Mouse (Mus musculus): ENCODE data around the gene Ppm1b.
A peak's percentile ranks its signal among the peaks of the same experiment; 100 is the strongest.

Gene Ppm1b

GRCm38 (mm10) chr17:85072383-85072782 is 115.8 kb downstream of the Ppm1b start:
- peak; percentile 8 for DNase-seq (ENCODE audit: low spot score)

DNA sequence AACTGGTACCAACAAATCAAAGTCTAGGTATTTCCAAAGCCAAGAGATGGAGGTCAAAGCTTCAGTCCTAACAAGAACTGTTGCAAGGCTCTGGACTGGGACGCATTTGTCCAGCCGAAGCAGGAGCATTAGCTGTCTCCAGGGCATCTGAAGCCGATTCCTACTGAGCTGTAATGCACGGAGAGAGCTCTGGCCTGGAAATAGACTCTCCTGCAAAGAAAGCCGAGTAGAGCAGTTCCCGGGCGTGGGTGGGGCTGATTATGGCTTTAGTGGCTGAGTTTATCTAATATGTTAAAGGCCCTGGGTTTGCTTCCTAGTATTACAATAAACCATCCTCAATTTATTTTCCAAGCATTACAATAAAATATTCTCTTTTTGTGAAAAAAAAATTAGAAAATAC is 116.7 kb downstream of the Ppm1b start:
- DNase-seq (ENCODE audit: low spot score): no peak
